Mouse (Mus musculus): ENCODE measurements around the gene Ptger3.
A peak's percentile ranks its signal among the peaks of the same experiment; 100 is the strongest.

Gene Ptger3

GRCm38 (mm10) chr3:157582626-157583405 is 16.1 kb downstream of the Ptger3 start:
- DNase-seq (ENCODE audit: low read depth) = peak; percentile 10

GRCm38 (mm10) chr3:157597837-157598379 is 31.2 kb downstream of the Ptger3 start:
- peak; percentile 11 for DNase-seq (ENCODE audit: low read depth)

- DNase-seq (ENCODE audit: low read depth) = no peak
Observed at GRCm38 (mm10) chr3:157604684-157605410, 38.2 kb downstream of the Ptger3 start.

GRCm38 (mm10) chr3:157605411-157605740 is 38.7 kb downstream of the Ptger3 start:
- no peak for DNase-seq (ENCODE audit: low read depth)

GRCm38 (mm10) chr3:157613542-157613941 is 46.9 kb downstream of the Ptger3 start:
- DNase-seq (ENCODE audit: low read depth) = no peak

GRCm38 (mm10) chr3:157616949-157617348 is 50.3 kb downstream of the Ptger3 start:
- DNase-seq (ENCODE audit: low read depth) = no peak

GRCm38 (mm10) chr3:157627407-157627806 is 60.7 kb downstream of the Ptger3 start:
- no peak for DNase-seq (ENCODE audit: low read depth)

- DNase-seq (ENCODE audit: low read depth) = no peak
Observed at GRCm38 (mm10) chr3:157630671-157631070, 64.0 kb downstream of the Ptger3 start.

GRCm38 (mm10) chr3:157631383-157631782 is 64.7 kb downstream of the Ptger3 start:
- DNase-seq (ENCODE audit: low read depth) = no peak

- no peak for DNase-seq (ENCODE audit: low read depth)
Observed at GRCm38 (mm10) chr3:157634431-157634830, 67.7 kb downstream of the Ptger3 start.

GRCm38 (mm10) chr3:157635713-157636112 is 69.0 kb downstream of the Ptger3 start:
- DNase-seq (ENCODE audit: low read depth) = no peak

- no peak for DNase-seq (ENCODE audit: low read depth)
Observed at GRCm38 (mm10) chr3:157636887-157637286, 70.2 kb downstream of the Ptger3 start.

GRCm38 (mm10) chr3:157637341-157637740 is 70.6 kb downstream of the Ptger3 start:
- no peak for DNase-seq (ENCODE audit: low read depth)

- DNase-seq (ENCODE audit: low read depth) = no peak
Observed at GRCm38 (mm10) chr3:157641634-157642033, 74.9 kb downstream of the Ptger3 start.

GRCm38 (mm10) chr3:157661622-157662021 is 94.9 kb downstream of the Ptger3 start:
- DNase-seq (ENCODE audit: low read depth) = no peak

GRCm38 (mm10) chr3:157664486-157665041 is 97.9 kb downstream of the Ptger3 start:
- DNase-seq (ENCODE audit: low read depth) = no peak

GRCm38 (mm10) chr3:157665471-157665870 is 98.8 kb downstream of the Ptger3 start:
- no peak for DNase-seq (ENCODE audit: low read depth)

- no peak for DNase-seq (ENCODE audit: low read depth)
Observed at GRCm38 (mm10) chr3:157666142-157666541, 99.5 kb downstream of the Ptger3 start.

- no peak for DNase-seq (ENCODE audit: low read depth)
Observed at GRCm38 (mm10) chr3:157686105-157686504, 119.4 kb downstream of the Ptger3 start.

GRCm38 (mm10) chr3:157688419-157689162 is 121.9 kb downstream of the Ptger3 start:
- DNase-seq (ENCODE audit: low read depth) = no peak
